Mouse (Mus musculus) CH12.LX (cell line): ENCODE results near the gene Chrm3. TPM values are rescaled to one million over a fixed set of nuclear protein-coding genes. Genes with fewer than 3 reads are reported as not detected.

ENCODE experiments used
- DNase-seq: peaks from one replicate; pipeline ENCODE4 v3.0.0-alpha.2; 2013; ENCODE audit errors: extremely low read depth
- H3K27ac ChIP-seq: 2 replicates; pipeline ENCODE4 v1.5.1; 2012; ENCODE audit warnings: low read depth, mild to moderate bottlenecking, control low read depth, moderate library complexity; ENCODE audit not compliant: insufficient read depth
- H3K27me3 ChIP-seq: replicated peaks from 2 replicates; pipeline ENCODE3; 2012; ENCODE audit warnings: inconsistent platforms
- H3K36me3 ChIP-seq, 2 experiments: replicated peaks in 1 of 2; 2 replicates each; pipeline versions ENCODE3 to v1.6.1; 2012; ENCODE audit warnings: inconsistent platforms in 1 of 2, low read length in 1 of 2, mild to moderate bottlenecking in 1 of 2, mixed read lengths in 1 of 2, moderate library complexity in 1 of 2; ENCODE audit not compliant: control insufficient read depth in 1 of 2, insufficient read depth in 1 of 2
- H3K4me1 ChIP-seq, 2 experiments: 2 replicates each; pipeline ENCODE4 v1.6.1; 2012; ENCODE audit warnings: inconsistent platforms in 1 of 2, moderate library complexity in 1 of 2; ENCODE audit not compliant: insufficient read depth in 2 of 2, control insufficient read depth in 1 of 2
- H3K4me2 ChIP-seq: 2 replicates; pipeline ENCODE4 v1.6.1; 2012; ENCODE audit warnings: low read depth, mild to moderate bottlenecking, control low read depth; ENCODE audit not compliant: poor library complexity, insufficient read depth, severe bottlenecking
- H3K4me3 ChIP-seq, 3 experiments: fragments of 150-350 bp in 1 of 3; sonication (generic) in 1 of 3; replicated peaks in 1 of 3; 2 replicates each; pipeline versions ENCODE3 to v1.5.1; 2011 to 2012; ENCODE audit warnings: low read depth in 2 of 3, low read length in 2 of 3, mild to moderate bottlenecking in 2 of 3, moderate library complexity in 2 of 3, control low read depth in 1 of 3, improper control_type of control experiment in 1 of 3, inconsistent platforms in 1 of 3, mixed read lengths in 1 of 3; ENCODE audit not compliant: poor library complexity in 1 of 3
- H3K79me2 ChIP-seq: replicated peaks from 2 replicates; pipeline ENCODE4 v1.6.1; 2012; ENCODE audit warnings: mild to moderate bottlenecking, moderate library complexity; ENCODE audit not compliant: control insufficient read depth, poor library complexity, insufficient read depth, severe bottlenecking; ENCODE audit errors: extremely low read depth
- H3K9ac ChIP-seq: 2 replicates; pipeline ENCODE4 v1.6.1; 2012; ENCODE audit warnings: low read depth, mild to moderate bottlenecking, control low read depth, moderate library complexity; ENCODE audit not compliant: insufficient read depth
- H3K9me3 ChIP-seq: replicated peaks from 2 replicates; pipeline ENCODE3; 2012; ENCODE audit warnings: low read length, inconsistent platforms, mixed read lengths
- E2F4 ChIP-seq: IDR thresholded peaks from 2 replicates; pipeline ENCODE4 v1.6.1; 2011; ENCODE audit warnings: low read depth, low read length, improper control_type of control experiment; ENCODE audit not compliant: insufficient replicate concordance
- EP300 ChIP-seq: IDR thresholded peaks from 2 replicates; pipeline ENCODE4 v1.6.1; 2011; ENCODE audit warnings: low read length, improper control_type of control experiment
- ETS1 ChIP-seq: conservative IDR thresholded peaks from 2 replicates; pipeline ENCODE4 v1.6.1; 2012; ENCODE audit warnings: low read depth, mild to moderate bottlenecking, inconsistent platforms, low read length, improper control_type of control experiment, moderate library complexity
- HCFC1 ChIP-seq: IDR thresholded peaks from 2 replicates; pipeline ENCODE4 v1.6.1; 2012; ENCODE audit warnings: low read depth, mild to moderate bottlenecking, inconsistent platforms, low read length, improper control_type of control experiment
- IRF4 ChIP-seq: IDR thresholded peaks from 2 replicates; pipeline ENCODE4 v1.6.1; 2014; ENCODE audit warnings: low read depth, mild to moderate bottlenecking, inconsistent platforms, low read length, improper control_type of control experiment
- JUND ChIP-seq: conservative IDR thresholded peaks from 2 replicates; pipeline ENCODE4 v1.6.1; 2011; ENCODE audit warnings: low read depth, low read length, improper control_type of control experiment
- KAT2A ChIP-seq: IDR thresholded peaks from 2 replicates; pipeline ENCODE4 v1.6.1; 2012; ENCODE audit warnings: low read length, improper control_type of control experiment, inconsistent platforms; ENCODE audit not compliant: insufficient replicate concordance
- MAFK ChIP-seq: IDR thresholded peaks from 2 replicates; pipeline ENCODE4 v1.6.1; 2011; ENCODE audit warnings: low read length, improper control_type of control experiment; ENCODE audit not compliant: insufficient replicate concordance
- MAX ChIP-seq: IDR thresholded peaks from 2 replicates; pipeline ENCODE4 v1.6.1; 2011; ENCODE audit warnings: low read length, improper control_type of control experiment
- MEF2A ChIP-seq: IDR thresholded peaks from 2 replicates; pipeline ENCODE4 v1.6.1; 2014; ENCODE audit warnings: low read depth, mild to moderate bottlenecking, inconsistent platforms, low read length, improper control_type of control experiment, borderline replicate concordance
- MXI1 ChIP-seq: IDR thresholded peaks from 2 replicates; pipeline ENCODE4 v1.6.1; 2011; ENCODE audit warnings: mild to moderate bottlenecking, low read depth, low read length, improper control_type of control experiment
- MYC ChIP-seq: IDR thresholded peaks from 2 replicates; pipeline ENCODE4 v1.6.1; 2011; ENCODE audit warnings: low read depth, mild to moderate bottlenecking, improper control_type of control experiment, low read length
- PAX5 ChIP-seq: IDR thresholded peaks from 2 replicates; pipeline ENCODE4 v1.6.1; 2012; ENCODE audit warnings: low read length, inconsistent platforms, mixed read lengths
- POLR2A ChIP-seq: IDR thresholded peaks from 2 replicates; pipeline ENCODE4 v1.6.1; 2011; ENCODE audit warnings: low read depth, mild to moderate bottlenecking, improper control_type of control experiment, low read length
- RAD21 ChIP-seq: IDR thresholded peaks from 2 replicates; pipeline ENCODE4 v1.6.1; 2011; ENCODE audit warnings: low read depth, mild to moderate bottlenecking, low read length, improper control_type of control experiment, moderate library complexity
- SIN3A ChIP-seq: IDR thresholded peaks from 2 replicates; pipeline ENCODE4 v1.6.1; 2012; ENCODE audit warnings: low read length, improper control_type of control experiment, inconsistent platforms
- SMC3 ChIP-seq: IDR thresholded peaks from 2 replicates; pipeline ENCODE4 v1.6.1; 2011; ENCODE audit warnings: low read depth, low read length, improper control_type of control experiment
- TBP ChIP-seq: conservative IDR thresholded peaks from 2 replicates; pipeline ENCODE4 v1.6.1; 2011; ENCODE audit warnings: low read depth, low read length, improper control_type of control experiment
- UBTF ChIP-seq: IDR thresholded peaks from 2 replicates; pipeline ENCODE4 v1.6.1; 2012; ENCODE audit warnings: low read depth, mild to moderate bottlenecking, inconsistent platforms, low read length, improper control_type of control experiment, moderate library complexity
- USF2 ChIP-seq: conservative IDR thresholded peaks from 2 replicates; pipeline ENCODE4 v1.6.1; 2011; ENCODE audit warnings: low read depth, low read length, improper control_type of control experiment
- ZC3H11A ChIP-seq: IDR thresholded peaks from 2 replicates; pipeline ENCODE4 v1.6.1; 2012; ENCODE audit warnings: low read depth, mild to moderate bottlenecking, inconsistent platforms, low read length, improper control_type of control experiment
- ZMIZ1 ChIP-seq: IDR thresholded peaks from 2 replicates; pipeline ENCODE4 v1.6.1; 2012; ENCODE audit warnings: low read depth, mild to moderate bottlenecking, inconsistent platforms, low read length, improper control_type of control experiment
- ZNF384 ChIP-seq: IDR thresholded peaks from 2 replicates; pipeline ENCODE4 v1.6.1; 2012; ENCODE audit warnings: low read depth, low read length, improper control_type of control experiment, inconsistent platforms
- dilution Hi-C: fragments of 300-500 bp; cut with MboI; formaldehyde crosslinking; loops from 2 replicates; pipeline ENCODE4 v1.14.3; 2020; ENCODE audit warnings: low sequenced_read_pairs; ENCODE audit not compliant: extremely low pct_unique_long_range_greater_than_20kb, extremely low pct_ligation_motif_present
- in situ Hi-C: fragments of 300-500 bp; cut with MboI; formaldehyde crosslinking; loops from 3 replicates; pipeline ENCODE4 v1.14.3; 2019; ENCODE audit warnings: low sequenced_read_pairs, low pct_ligation_motif_present, low pct_unique_long_range_greater_than_20kb, mixed read lengths
- polyA plus RNA-seq: library from polyadenylated mRNA; unstranded; fragments of >175 nt; gene quantifications from 2 replicates; pipeline ENCODE4 v1.2.1, GENCODE M21; 2012; ENCODE audit warnings: low read depth; ENCODE audit not compliant: insufficient read length
- total RNA-seq, 2 experiments: library from RNA; depleted of rRNA; stranded (reverse); fragments of 300-350 nt in 1 of 2; fragments of >200 nt in 1 of 2; gene quantifications; 2 replicates each; pipeline ENCODE4 v1.2.3; 2012 to 2014

Gene Chrm3
- total and polyA plus RNA-seq, 3 experiments, result not detected

DNA sequence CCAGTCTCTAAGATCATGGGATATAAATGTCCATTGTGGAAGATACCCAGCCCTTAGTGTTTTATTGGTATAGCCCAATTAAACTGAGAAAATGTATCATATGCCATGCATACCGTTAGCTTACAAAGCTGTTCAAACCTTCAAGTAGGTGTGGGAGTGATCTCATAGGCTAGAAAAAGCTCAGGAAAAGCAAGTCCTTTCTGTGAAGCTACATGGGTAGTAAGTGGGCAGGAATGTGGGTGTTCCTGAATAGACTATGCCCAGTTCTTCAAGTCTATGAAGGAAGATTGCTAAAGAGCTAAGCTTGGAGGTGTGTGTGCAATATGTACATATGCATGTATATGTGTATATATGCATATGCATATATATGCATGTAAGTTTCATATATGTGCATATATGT is 409.3 kb downstream of the Chrm3 start:
- Histone ChIP-seq H3K4me3 (no peak overlapping the region), H3K4me1 (no peaks in the 10 kb centered on the region), H3K9ac (no peak overlapping the region), H3K79me2 (no peaks in the 10 kb centered on the region), H3K27ac (no peak overlapping the region), H3K27me3 (no peaks in the 10 kb centered on the region), H3K9me3 (no peaks in the 10 kb centered on the region), H3K36me3 (no peaks in the 10 kb centered on the region), H3K4me2 (no peak overlapping the region)
- in situ Hi-C loops, result no loop called here
- TF ChIP-seq USF2, result no peak
- no peak for TF ChIP-seq HCFC1
- dilution Hi-C loops, result no loop called here
- DNase-seq, result no peak

DNA sequence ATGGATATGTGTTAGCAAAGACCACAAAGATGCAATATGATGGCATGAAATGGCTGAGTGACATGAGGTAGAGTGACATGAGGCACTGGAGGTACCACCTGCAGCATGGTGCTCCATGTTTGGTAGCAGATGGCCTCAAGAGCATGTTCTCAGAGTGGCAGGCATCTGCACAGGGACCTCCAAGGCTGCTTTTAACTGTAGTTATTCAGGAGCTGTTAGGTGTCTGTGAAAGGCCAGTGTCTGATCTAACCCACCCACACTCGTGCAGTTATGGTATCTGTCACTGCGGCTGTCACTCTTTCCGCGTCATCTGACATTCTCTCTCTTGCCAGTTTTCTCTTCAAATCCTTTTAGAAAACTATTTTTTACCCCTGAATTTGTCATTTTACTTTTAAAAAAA is 411.6 kb downstream of the Chrm3 start:
- Histone ChIP-seq H3K27me3 (no peaks in the 10 kb centered on the region), H3K36me3 (no peaks in the 10 kb centered on the region), H3K4me3 (no peak overlapping the region)
- in situ Hi-C loops, result no loop called here
- TF ChIP-seq ZC3H11A, result no peak
- no peak for TF ChIP-seq UBTF
- no peak for TF ChIP-seq PAX5
- TF ChIP-seq, all 38 proteins: peak for 0
- dilution Hi-C loops, result no loop called here
- H3K79me2 ChIP-seq, result no peaks in the 10 kb centered on the region
- DNase-seq, result no peak
- H3K27ac ChIP-seq, result no peak overlapping the region
- no peak overlapping the region for H3K9ac ChIP-seq
- no peaks in the 10 kb centered on the region for H3K4me1 ChIP-seq
- no peak overlapping the region for H3K4me2 ChIP-seq
- no peaks in the 10 kb centered on the region for H3K9me3 ChIP-seq

GRCm38 (mm10) chr13:9940186-9940585 is 420.5 kb downstream of the Chrm3 start:
- Histone ChIP-seq H3K4me2 (no peak overlapping the region), H3K27ac (no peak overlapping the region), H3K9me3 (no peaks in the 10 kb centered on the region), H3K4me1 (no peaks in the 10 kb centered on the region), H3K79me2 (no peaks in the 10 kb centered on the region), H3K9ac (no peak overlapping the region), H3K36me3 (no peaks in the 10 kb centered on the region), H3K4me3 (no peak overlapping the region), H3K27me3 (no peaks in the 10 kb centered on the region)
- TF ChIP-seq MAFK (no peak), ZMIZ1 (no peak), SIN3A (no peak), MAX (no peak), MYC (no peak), ZNF384 (no peak), KAT2A (no peak), POLR2A (no peak), JUND (no peak), E2F4 (no peak), MEF2A (no peak), IRF4 (no peak), EP300 (no peak), ETS1 (no peak), MXI1 (no peak), TBP (no peak), RAD21 (no peak), SMC3 (no peak)
- dilution Hi-C loops (no loop called here), in situ Hi-C loops (no loop called here)
- DNase-seq, result no peak
